Mouse (Mus musculus) midbrain, embryonic 15.5 days (tissue): Measurements from ENCODE around the gene Trp53rka. TPM values are rescaled to one million over a fixed set of nuclear protein-coding genes. Genes with fewer than 3 reads are reported as not detected.

Experiments
- ATAC-seq: fragments of 200-750 bp; cut with Nextera tagmentation; replicated peaks from 2 replicates; pipeline ENCODE4 v1.8.0; 2017; ENCODE audit warnings: moderate TSS enrichment
- H3K27ac ChIP-seq: fragments of 300-500 bp; sonication (generic); 2 replicates; pipeline ENCODE4 v1.5.1; 2015; ENCODE audit warnings: mild to moderate bottlenecking, inconsistent platforms
- H3K27me3 ChIP-seq: fragments of 300-500 bp; sonication (generic); replicated peaks from 2 replicates; pipeline ENCODE4 v1.6.1; 2015; ENCODE audit warnings: inconsistent platforms
- H3K36me3 ChIP-seq: fragments of 300-500 bp; sonication (generic); replicated peaks from 2 replicates; pipeline ENCODE4 v1.6.1; 2015; ENCODE audit warnings: inconsistent platforms
- H3K4me1 ChIP-seq: fragments of 300-500 bp; sonication (generic); 2 replicates; pipeline ENCODE4 v1.6.1; 2015; ENCODE audit warnings: inconsistent platforms
- H3K4me2 ChIP-seq: fragments of 300-500 bp; sonication (generic); 2 replicates; pipeline ENCODE4 v1.6.1; 2015; ENCODE audit warnings: inconsistent platforms, mild to moderate bottlenecking, moderate library complexity
- H3K4me3 ChIP-seq: fragments of 300-500 bp; sonication (generic); 2 replicates; pipeline ENCODE4 v1.5.1; 2015; ENCODE audit warnings: mild to moderate bottlenecking, inconsistent platforms
- H3K9ac ChIP-seq: fragments of 300-500 bp; sonication (generic); 2 replicates; pipeline ENCODE4 v1.6.1; 2015; ENCODE audit warnings: mild to moderate bottlenecking, inconsistent platforms
- H3K9me3 ChIP-seq: fragments of 300-500 bp; sonication (generic); 2 replicates; pipeline ENCODE4 v1.6.1; 2016; ENCODE audit warnings: inconsistent platforms
- WGBS: fragments of 180-500 bp; shearing (Covaris S2); methylation state at CpG from one replicate; pipeline ENCODE4 v1.1.7; 2015; ENCODE audit warnings: mixed read lengths; 5-methylcytosine and 5-hydroxymethylcytosine counted together
- polyA plus RNA-seq: library from polyadenylated mRNA; unstranded; fragments of >200 nt; fragmentation: Nextera tagmentation; extraction: Ambion mirVana; gene quantifications from 2 replicates; pipeline ENCODE4 v1.2.1, GENCODE M21; 2015

The Trp53rka gene
- polyA plus RNA-seq, 1 experiment from 2014 or later = 51.1 TPM

- Histone ChIP-seq H3K27ac (no peak overlapping the region), H3K4me1 (no peaks in the 10 kb centered on the region), H3K27me3 (no peaks in the 10 kb centered on the region), H3K4me2 (no peak overlapping the region), H3K4me3 (no peak overlapping the region), H3K9ac (no peak overlapping the region), H3K9me3 (no peaks in the 10 kb centered on the region), H3K36me3 (no peaks in the 10 kb centered on the region)
- 71% methylated on average over 4 of the region's 4 CpGs for WGBS
- ATAC-seq = no peak
These were observed 51.5 kb downstream of the Trp53rka start for GRCm38 (mm10) chr2:165441613-165442012.

Other genes starting within 250 kb of the Trp53rka start
- 72.8 and 74.1 TPM in 2 replicates for gene Slc35c2, start 205.5 kb downstream of the Trp53rka start, polyA plus RNA-seq
- gene Elmo2, start 166.8 kb downstream of the Trp53rka start, polyA plus RNA-seq = 111 and 115 TPM in 2 replicates
- 8.5 and 10.9 TPM in 2 replicates for gene Zfp663, start 124.6 kb downstream of the Trp53rka start, polyA plus RNA-seq
- 10.1 and 10.3 TPM in 2 replicates for gene Zfp334, start 105.1 kb downstream of the Trp53rka start, polyA plus RNA-seq
- gene Ocstamp, start 92.9 kb downstream of the Trp53rka start, polyA plus RNA-seq = not detected in 2 replicates
- gene Slc13a3, start 20.1 kb downstream of the Trp53rka start, polyA plus RNA-seq = 10.1 and 11.5 TPM in 2 replicates
- 1.6 and 2.6 TPM in 2 replicates for gene Slc2a10, start 10.5 kb upstream of the Trp53rka start, polyA plus RNA-seq
- gene Eya2, start 101.7 kb upstream of the Trp53rka start, polyA plus RNA-seq = 4.6 and 9.0 TPM in 2 replicates